Mouse (Mus musculus) c-Kit-positive CD71-negative TER-119-negative erythroid progenitor cells, embryonic 14.5 days (primary cell): ENCODE data around the gene Gm20388.

Experiments
- DNase-seq: peaks from one replicate; pipeline ENCODE4 v3.0.0-alpha.2; 2013; ENCODE audit warnings: low read depth

Gm20388 gene

GRCm38 (mm10) chr8:122575735-122576647, 2665.3 kb downstream of the Gm20388 start:
- no peak for DNase-seq

- peak; percentile 93 for DNase-seq
These were observed 2666.0 kb downstream of the Gm20388 start, which contains the start of gene Aprt for GRCm38 (mm10) chr8:122576648-122577022. Gene Aprt (minus strand): TSS chr8:122576909.

GRCm38 (mm10) chr8:122577116-122577515, 2666.5 kb downstream of the Gm20388 start:
- DNase-seq = no peak

GRCm38 (mm10) chr8:122579196-122579595, 2668.6 kb downstream of the Gm20388 start:
- DNase-seq = no peak

- DNase-seq = no peak
These were observed 2670.3 kb downstream of the Gm20388 start for GRCm38 (mm10) chr8:122580926-122581325.

GRCm38 (mm10) chr8:122584981-122585380, 2674.3 kb downstream of the Gm20388 start:
- DNase-seq = no peak

GRCm38 (mm10) chr8:122585411-122585891, 2674.8 kb downstream of the Gm20388 start:
- no peak for DNase-seq

GRCm38 (mm10) chr8:122586171-122586570, 2675.5 kb downstream of the Gm20388 start:
- DNase-seq = no peak

GRCm38 (mm10) chr8:122586749-122587148, 2676.1 kb downstream of the Gm20388 start:
- DNase-seq = no peak

- DNase-seq = no peak
These were observed 2682.6 kb downstream of the Gm20388 start for GRCm38 (mm10) chr8:122593240-122593639.

- no peak for DNase-seq
These were observed 2683.3 kb downstream of the Gm20388 start for GRCm38 (mm10) chr8:122593783-122594507.

- no peak for DNase-seq
These were observed 2685.4 kb downstream of the Gm20388 start for GRCm38 (mm10) chr8:122596031-122596430.

GRCm38 (mm10) chr8:122600666-122601065, 2690.0 kb downstream of the Gm20388 start:
- no peak for DNase-seq

GRCm38 (mm10) chr8:122604640-122605039, 2694.0 kb downstream of the Gm20388 start:
- no peak for DNase-seq

GRCm38 (mm10) chr8:122605367-122605766, 2694.7 kb downstream of the Gm20388 start:
- no peak for DNase-seq

GRCm38 (mm10) chr8:122606810-122607209, 2696.2 kb downstream of the Gm20388 start:
- DNase-seq = no peak

GRCm38 (mm10) chr8:122610209-122610608, 2699.6 kb downstream of the Gm20388 start:
- no peak for DNase-seq

GRCm38 (mm10) chr8:122610612-122611277, 2700.1 kb downstream of the Gm20388 start:
- DNase-seq = no peak

- peak; percentile 96 for DNase-seq
These were observed 2700.9 kb downstream of the Gm20388 start, which contains the start of the genes Galns and Trappc2l for GRCm38 (mm10) chr8:122611295-122612133. Gene Galns (minus strand): TSS chr8:122611463. Gene Trappc2l (plus strand): TSS chr8:122611640.

- no peak for DNase-seq
These were observed 2705.7 kb downstream of the Gm20388 start for GRCm38 (mm10) chr8:122616181-122616905.
